Mouse (Mus musculus) midbrain, postnatal 0 days (tissue): Measurements from ENCODE around the gene 9930021J03Rik. TPM values are rescaled to one million over a fixed set of nuclear protein-coding genes. Genes with fewer than 3 reads are reported as not detected.

Source experiments
- ATAC-seq: fragments of 200-750 bp; cut with Nextera tagmentation; 2 replicates; pipeline ENCODE4 v1.8.0; 2017; ENCODE audit warnings: moderate number of reproducible peaks, mild to moderate bottlenecking, moderate TSS enrichment, moderate library complexity; ENCODE audit not compliant: low FRiP score
- DNase-seq: peaks from one replicate; pipeline ENCODE4 v3.0.0-alpha.2; 2015; ENCODE audit warnings: low spot score
- H3K27ac ChIP-seq: fragments of 300-500 bp; sonication (generic); 2 replicates; pipeline ENCODE4 v1.5.1; 2014; ENCODE audit warnings: low read depth, mild to moderate bottlenecking, low read length, mixed read lengths
- H3K27me3 ChIP-seq: fragments of 300-500 bp; sonication (generic); 2 replicates; pipeline ENCODE4 v1.6.1; 2014; ENCODE audit warnings: low read length, control low read depth, mixed read lengths; ENCODE audit not compliant: insufficient read depth
- H3K36me3 ChIP-seq: fragments of 300-500 bp; sonication (generic); 2 replicates; pipeline ENCODE4 v1.6.1; 2014; ENCODE audit warnings: low read length, control low read depth, mixed read lengths; ENCODE audit not compliant: insufficient read depth
- H3K4me1 ChIP-seq: fragments of 300-500 bp; sonication (generic); 2 replicates; pipeline ENCODE4 v1.6.1; 2014; ENCODE audit warnings: mild to moderate bottlenecking, control low read depth, antibody characterized with exemption, low read length, mixed read lengths; ENCODE audit not compliant: insufficient read depth
- H3K4me2 ChIP-seq: fragments of 300-500 bp; sonication (generic); 2 replicates; pipeline ENCODE4 v1.6.1; 2014; ENCODE audit warnings: low read depth, mild to moderate bottlenecking, low read length, mixed read lengths; ENCODE audit not compliant: poor library complexity, severe bottlenecking
- H3K4me3 ChIP-seq: fragments of 300-500 bp; sonication (generic); 2 replicates; pipeline ENCODE4 v1.5.1; 2014; ENCODE audit warnings: low read depth, mild to moderate bottlenecking, low read length, moderate library complexity
- H3K9ac ChIP-seq: fragments of 300-500 bp; sonication (generic); replicated peaks from 2 replicates; pipeline ENCODE4 v1.6.1; 2014; ENCODE audit warnings: mild to moderate bottlenecking, low read length, moderate library complexity, mixed read lengths; ENCODE audit not compliant: poor library complexity, severe bottlenecking
- H3K9me3 ChIP-seq: fragments of 300-500 bp; sonication (generic); 2 replicates; pipeline ENCODE4 v1.6.1; 2016; ENCODE audit warnings: low read length, control low read depth
- CTCF ChIP-seq: IDR thresholded peaks from 2 replicates; pipeline ENCODE4 v1.5.1; 2016; ENCODE audit warnings: antibody characterized with exemption, mild to moderate bottlenecking
- WGBS: fragments of 180-500 bp; shearing (Covaris S2); extraction: QIAGEN DNeasy Blood & Tissue Kit; methylation state at CpG from one replicate; pipeline ENCODE4 v1.1.7; 2014; 5-methylcytosine and 5-hydroxymethylcytosine counted together
- polyA plus RNA-seq: library from polyadenylated mRNA; unstranded; fragments of >200 nt; fragmentation: Nextera tagmentation; extraction: Ambion mirVana; gene quantifications from 2 replicates; pipeline ENCODE4 v1.2.1, GENCODE M21; 2015
- total RNA-seq: library from RNA; depleted of rRNA; stranded (reverse); fragments of >200 nt; gene quantifications from 2 replicates; pipeline ENCODE4 v1.2.3, GENCODE M21; 2014

9930021J03Rik gene
- total and polyA plus RNA-seq, 2 experiments from 2014 or later = 6.3 to 27.0 TPM

- no peaks in the 10 kb centered on the region for H3K36me3 ChIP-seq
- no peak for ATAC-seq
These were observed 125.3 kb downstream of the 9930021J03Rik start for GRCm38 (mm10) chr19:29680182-29681152.

GRCm38 (mm10) chr19:29678181-29678778, 127.5 kb downstream of the 9930021J03Rik start:
- H3K27me3 ChIP-seq = no peaks in the 10 kb centered on the region
- H3K9ac ChIP-seq = no peak overlapping the region
- H3K4me1 ChIP-seq = no peaks in the 10 kb centered on the region
- H3K36me3 ChIP-seq = no peaks in the 10 kb centered on the region
- TF ChIP-seq CTCF = no peak
- ATAC-seq (no peak), DNase-seq (no peak)
- no peak overlapping the region for H3K27ac ChIP-seq
- H3K4me2 ChIP-seq = no peak overlapping the region
- WGBS = 92% methylated on average over 6 of the region's 6 CpGs
- no peaks in the 10 kb centered on the region for H3K9me3 ChIP-seq
- H3K4me3 ChIP-seq = no peak overlapping the region

More at GRCm38 (mm10) chr19:29680182-29681152, 125.3 kb downstream of the 9930021J03Rik start:
- no peak overlapping the region for H3K27ac ChIP-seq
- no peak for DNase-seq
- no peaks in the 10 kb centered on the region for H3K4me1 ChIP-seq
- no peaks in the 10 kb centered on the region for H3K9me3 ChIP-seq
- TF ChIP-seq CTCF = no peak
- no peak overlapping the region for H3K4me3 ChIP-seq
- no peak overlapping the region for H3K9ac ChIP-seq
- no peak overlapping the region for H3K4me2 ChIP-seq
- no peaks in the 10 kb centered on the region for H3K27me3 ChIP-seq
- 83% methylated on average over 13 of the region's 13 CpGs for WGBS

GRCm38 (mm10) chr19:29676479-29677193, 129.2 kb downstream of the 9930021J03Rik start:
- no peaks in the 10 kb centered on the region for H3K27me3 ChIP-seq
- H3K4me3 ChIP-seq = no peak overlapping the region
- no peak overlapping the region for H3K27ac ChIP-seq
- DNase-seq (no peak), ATAC-seq (no peak)
- no peaks in the 10 kb centered on the region for H3K9me3 ChIP-seq
- H3K4me2 ChIP-seq = no peak overlapping the region
- H3K9ac ChIP-seq = no peak overlapping the region
- H3K36me3 ChIP-seq = no peaks in the 10 kb centered on the region
- 89% methylated on average over 10 of the region's 10 CpGs for WGBS
- TF ChIP-seq CTCF = no peak
- no peaks in the 10 kb centered on the region for H3K4me1 ChIP-seq

- no peak overlapping the region for H3K9ac ChIP-seq
- TF ChIP-seq CTCF = no peak
- WGBS = 75% methylated on average over 9 of the region's 9 CpGs
- no peaks in the 10 kb centered on the region for H3K27me3 ChIP-seq
- no peak overlapping the region for H3K27ac ChIP-seq
- H3K4me3 ChIP-seq = no peak overlapping the region
- DNase-seq (no peak), ATAC-seq (no peak)
- H3K4me1 ChIP-seq = no peaks in the 10 kb centered on the region
- no peaks in the 10 kb centered on the region for H3K36me3 ChIP-seq
- H3K4me2 ChIP-seq = no peak overlapping the region
- H3K9me3 ChIP-seq = no peaks in the 10 kb centered on the region
These were observed 130.2 kb downstream of the 9930021J03Rik start for GRCm38 (mm10) chr19:29675562-29676078.

DNA sequence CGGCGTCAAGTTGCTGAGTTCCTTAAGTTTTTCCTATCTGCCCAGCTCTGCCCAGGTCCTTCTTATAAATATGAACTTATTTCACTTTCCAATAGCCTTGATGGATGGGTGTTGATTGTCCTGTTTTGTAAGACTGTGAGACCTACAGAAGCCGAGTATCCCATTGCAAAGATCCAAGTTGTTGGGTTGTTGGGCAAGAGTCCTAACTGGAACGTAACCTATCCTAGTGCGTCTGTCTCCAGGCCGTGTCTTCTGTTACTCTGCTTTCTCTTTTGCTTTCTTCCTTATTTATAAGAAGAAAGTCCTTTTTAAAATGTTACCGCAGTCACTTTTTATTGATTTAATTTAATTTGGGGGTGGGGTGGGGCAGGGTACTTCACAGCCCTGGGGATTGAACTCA, 130.8 kb downstream of the 9930021J03Rik start:
- no peak overlapping the region for H3K4me2 ChIP-seq
- H3K27me3 ChIP-seq = no peaks in the 10 kb centered on the region
- H3K4me3 ChIP-seq = no peak overlapping the region
- no peaks in the 10 kb centered on the region for H3K4me1 ChIP-seq
- no peak for TF ChIP-seq CTCF
- DNase-seq (no peak), ATAC-seq (no peak)
- no peaks in the 10 kb centered on the region for H3K9me3 ChIP-seq
- H3K27ac ChIP-seq = no peak overlapping the region
- WGBS = 95% methylated on average over 7 of the region's 7 CpGs
- no peaks in the 10 kb centered on the region for H3K36me3 ChIP-seq
- H3K9ac ChIP-seq = no peak overlapping the region
